Mouse (Mus musculus): ENCODE results near the gene Rab15. TPM values are rescaled to one million over a fixed set of nuclear protein-coding genes. Genes with fewer than 3 reads are reported as not detected.
A peak's percentile ranks its signal among the peaks of the same experiment; 100 is the strongest.

Gene Rab15
- total RNA-seq, 2 experiments from 2014 or later = 1.7 to 3.1 TPM

DNA sequence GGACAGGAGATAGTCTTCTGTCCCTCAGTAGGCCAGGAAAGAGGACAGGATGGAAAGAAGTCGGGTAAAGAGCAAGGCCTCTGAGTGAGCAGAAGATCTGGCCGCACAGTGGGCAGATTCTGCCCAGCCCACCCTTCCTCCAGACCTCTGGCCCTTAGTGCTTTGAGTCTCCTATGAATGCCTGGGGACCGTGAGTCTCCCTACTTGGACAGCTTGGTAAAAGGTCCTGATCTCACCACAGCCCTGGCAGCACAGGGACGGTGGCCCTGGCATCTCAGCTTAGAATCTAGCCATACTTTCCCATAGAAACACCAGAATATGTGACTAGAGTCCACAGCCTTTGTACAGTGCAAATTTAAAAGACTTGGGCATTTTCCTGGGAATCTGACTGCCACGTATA, 42.8 kb downstream of the Rab15 start:
- DNase-seq (ENCODE audit: low spot score) = no peak

DNA sequence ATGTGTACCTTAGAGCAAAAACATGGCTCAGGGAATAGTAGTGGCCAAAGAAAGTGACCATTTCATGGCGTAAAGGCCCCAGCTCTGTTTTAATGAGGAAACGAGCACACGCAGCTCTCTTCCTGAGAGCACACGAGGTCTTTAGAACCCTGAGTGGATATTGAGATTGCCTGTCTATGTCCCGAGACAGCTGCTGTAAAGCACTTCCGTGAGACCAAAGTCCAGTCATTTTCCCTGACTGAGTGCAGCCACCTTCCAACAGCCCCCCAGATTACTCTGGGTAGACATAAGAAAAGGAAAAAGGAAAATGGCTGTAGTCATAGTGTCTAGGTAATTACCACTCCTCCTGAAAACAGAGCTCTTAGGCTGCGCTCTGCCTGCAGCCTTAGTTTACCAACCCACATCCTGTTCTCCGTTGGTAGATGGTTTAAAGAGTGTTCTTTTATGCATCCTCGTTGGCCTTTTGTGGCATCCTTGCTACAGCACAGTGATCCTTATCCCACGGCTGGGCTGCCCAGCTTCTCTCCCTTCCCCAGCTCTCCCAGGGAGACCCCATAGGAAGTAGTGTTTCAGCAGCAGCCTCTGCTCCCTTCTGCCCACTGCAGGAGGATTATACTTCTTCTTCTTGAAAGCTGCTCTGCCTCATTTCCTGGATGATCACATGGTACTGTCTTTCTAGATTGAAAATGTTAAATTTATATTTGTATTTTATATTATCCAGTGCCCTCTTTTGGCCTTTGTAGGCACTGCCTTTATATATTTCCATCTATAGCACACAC, 44.2 kb downstream of the Rab15 start:
- no peak for DNase-seq (ENCODE audit: low spot score)

DNA sequence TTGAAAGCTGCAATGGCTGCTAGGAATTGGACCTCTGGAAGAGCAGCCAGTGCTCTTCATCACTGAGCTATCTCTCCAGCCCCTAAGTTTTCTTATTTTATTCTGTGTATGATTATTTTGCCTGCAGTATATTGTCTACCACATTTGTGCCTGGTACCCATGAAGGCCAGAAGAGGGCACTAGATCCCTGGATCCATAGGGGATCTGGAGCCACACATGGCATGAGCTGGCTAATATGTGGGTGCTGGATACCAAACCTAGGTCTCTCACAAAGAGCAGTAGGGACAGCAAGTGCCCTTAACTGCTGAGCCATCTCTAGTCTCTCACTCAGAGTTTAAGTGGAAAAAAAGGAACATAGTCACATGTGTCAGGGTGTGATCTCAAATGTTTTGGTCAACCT, 44.9 kb downstream of the Rab15 start:
- no peak for DNase-seq (ENCODE audit: low spot score)

DNA sequence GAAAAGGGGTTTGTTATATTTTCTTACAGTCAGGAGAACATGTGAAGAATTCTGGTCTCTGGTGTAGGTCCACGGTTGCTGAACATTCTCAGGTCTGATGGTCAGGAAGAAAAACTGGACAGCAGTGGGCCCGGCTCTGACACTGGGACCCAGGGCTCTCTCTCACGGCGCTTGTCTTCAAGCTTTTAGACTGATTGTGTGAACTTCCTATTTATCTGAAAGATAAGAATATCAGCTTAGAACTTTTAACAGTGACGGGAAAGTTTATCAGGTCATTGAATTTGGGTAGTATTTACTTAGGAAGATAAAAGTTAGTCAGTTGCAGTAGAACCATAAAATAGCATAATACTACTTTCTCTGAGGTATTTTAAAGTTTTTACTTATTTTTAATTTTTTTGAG, 45.8 kb downstream of the Rab15 start:
- no peak for DNase-seq (ENCODE audit: low spot score)

DNA sequence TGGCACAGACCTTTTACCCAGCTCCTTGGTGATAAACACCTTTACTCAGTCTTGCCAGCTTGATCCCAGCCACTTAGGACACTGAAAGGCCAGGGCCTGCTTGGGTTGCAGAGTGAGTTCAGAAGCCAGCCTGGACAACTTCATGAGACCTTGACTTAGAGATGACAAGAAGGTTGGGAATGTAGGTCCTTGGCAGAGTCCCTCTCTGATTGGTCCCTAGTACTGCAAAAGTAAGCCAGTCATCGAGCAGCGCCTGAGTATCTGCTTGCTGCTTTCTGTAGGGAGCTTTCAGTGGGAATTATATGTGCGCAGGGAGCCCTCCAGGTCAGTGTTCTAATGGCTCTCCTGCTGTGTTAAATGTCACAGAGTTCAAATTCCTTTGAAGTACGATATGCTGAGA, 47.6 kb downstream of the Rab15 start:
- no peak for DNase-seq (ENCODE audit: low spot score)

DNA sequence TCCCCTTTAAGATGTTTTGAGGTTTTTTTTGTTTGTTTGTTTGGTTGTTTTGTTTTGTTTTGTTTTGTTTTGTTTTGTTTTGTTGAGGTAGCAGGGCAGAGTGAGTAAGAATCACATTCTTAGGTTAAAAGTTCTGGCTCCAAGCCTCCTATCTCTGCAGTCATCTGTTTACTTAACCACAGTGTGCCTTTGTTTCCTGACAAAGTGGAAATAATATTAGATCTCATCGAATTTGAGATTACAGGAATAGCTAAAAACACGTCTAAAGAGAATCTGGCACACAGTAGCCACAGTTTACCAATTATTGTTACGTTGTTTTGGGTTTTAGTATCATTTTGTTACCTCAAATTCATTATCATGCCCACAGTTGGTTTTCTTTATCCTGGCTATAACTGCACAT, 48.1 kb downstream of the Rab15 start:
- no peak for DNase-seq (ENCODE audit: low spot score)

DNA sequence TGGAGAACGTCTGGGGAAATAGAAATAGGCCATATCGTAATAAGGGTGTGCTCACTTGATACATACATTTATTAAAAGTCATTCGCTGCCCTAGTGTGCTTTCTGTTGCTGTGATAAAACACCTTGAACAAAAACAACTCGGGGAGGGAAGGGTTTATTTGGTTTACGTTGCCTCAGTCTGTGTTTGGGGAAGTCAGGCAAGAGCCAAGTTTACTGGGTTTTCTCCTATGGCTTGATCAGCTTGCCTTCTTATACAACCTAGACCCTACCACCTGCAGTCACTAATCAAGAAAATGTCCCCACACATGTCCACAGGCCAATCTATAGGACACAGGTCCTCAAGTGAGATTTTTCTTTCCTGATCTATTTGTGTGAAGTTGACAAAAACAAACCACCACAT, 51.2 kb downstream of the Rab15 start:
- DNase-seq (ENCODE audit: low spot score) = no peak

DNA sequence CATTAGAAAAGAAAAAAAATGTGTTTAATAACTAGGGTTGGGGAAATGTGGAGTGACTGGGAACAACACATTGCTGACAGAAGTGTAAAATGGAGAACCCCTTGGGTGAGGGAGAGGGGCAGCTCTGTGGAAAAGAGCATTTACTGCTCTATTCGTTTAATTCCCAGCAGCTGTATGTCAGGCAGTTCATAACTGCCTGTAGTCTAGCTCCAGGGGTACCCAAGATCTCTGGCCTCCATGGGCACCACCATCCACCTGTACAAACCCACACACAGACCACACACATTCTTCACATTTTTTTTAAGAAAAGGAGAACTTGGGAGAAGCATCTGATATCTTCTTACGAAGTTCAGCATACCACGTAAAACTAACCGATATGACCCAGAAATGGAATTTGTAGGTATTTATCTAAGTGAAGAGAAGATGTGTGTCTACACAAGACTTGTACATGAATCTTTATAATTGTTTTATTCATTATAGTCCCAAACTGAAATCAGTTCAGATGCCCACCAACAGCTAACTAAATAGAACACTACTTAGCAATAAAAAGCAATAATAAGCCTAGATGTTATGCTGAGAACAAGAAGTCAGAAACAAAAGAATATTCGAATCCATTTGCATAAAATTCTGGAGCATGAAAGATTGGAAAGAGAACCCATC, 51.7 kb downstream of the Rab15 start:
- DNase-seq (ENCODE audit: low spot score) = no peak

DNA sequence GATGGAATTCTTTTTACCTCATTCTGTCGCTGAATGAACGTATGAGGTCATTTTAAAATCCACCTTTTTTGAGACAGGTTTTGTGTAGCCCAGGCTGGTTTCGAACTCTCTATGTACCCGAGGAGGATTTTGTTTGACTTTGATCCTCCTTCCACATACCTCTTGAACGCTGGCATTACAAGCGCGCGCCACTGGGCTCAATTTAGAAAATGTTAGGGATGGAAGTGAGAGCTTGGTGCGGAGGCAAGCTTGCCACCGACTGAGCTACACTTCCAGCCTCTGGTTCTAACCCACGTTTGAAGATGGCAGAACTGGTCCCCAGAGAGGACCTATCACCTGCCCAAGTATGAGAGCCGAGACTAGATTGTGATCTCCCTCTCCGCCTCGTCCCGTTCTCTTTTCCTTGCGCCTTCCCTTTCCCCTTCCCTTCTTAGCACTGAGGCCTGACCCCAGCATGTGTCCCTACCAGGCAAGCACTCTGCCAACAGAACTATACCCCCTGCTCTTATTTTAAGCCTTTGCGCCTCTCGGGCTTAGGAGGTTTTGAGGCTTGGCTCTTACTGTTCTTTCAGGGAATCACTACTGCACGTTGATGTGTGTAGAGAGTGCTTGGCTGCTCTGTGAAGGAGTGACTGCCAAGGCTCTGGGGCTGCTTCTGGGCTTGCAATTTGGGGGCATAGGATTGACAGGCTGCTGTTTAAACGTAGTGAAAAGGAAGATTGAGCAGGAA, 56.6 kb downstream of the Rab15 start:
- DNase-seq (ENCODE audit: low spot score) = no peak

DNA sequence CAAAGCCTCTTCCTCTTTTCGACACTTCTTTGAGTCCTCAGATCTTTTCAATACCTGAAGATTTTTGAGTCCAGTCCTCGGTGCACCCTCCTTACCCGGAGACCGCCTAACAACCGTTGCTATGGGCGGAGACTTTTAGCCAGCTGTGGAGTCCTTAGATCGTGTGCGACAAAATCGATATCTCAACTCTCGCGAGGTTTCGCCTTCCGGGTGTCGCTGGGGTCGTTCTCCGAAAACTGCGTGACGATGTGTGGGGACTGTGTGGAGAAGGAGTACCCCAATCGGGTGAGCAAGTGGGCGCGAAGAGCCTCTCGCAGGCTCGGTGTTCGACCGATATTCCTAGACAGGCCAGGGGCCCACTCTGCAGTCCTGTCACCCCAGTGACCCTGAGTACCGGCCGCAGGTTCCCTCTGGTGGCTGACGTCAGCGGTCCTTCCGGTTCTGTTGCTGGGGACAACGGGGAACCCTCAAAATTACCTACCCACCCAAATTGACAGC, 57.3 kb downstream of the Rab15 start, which contains the start of the genes Churc1 and Fntb:
TSS of gene Churc1 (plus strand) at position 185 of the 498 bp plus-strand sequence.
TSS of gene Fntb (plus strand) at position 236 of the 498 bp plus-strand sequence.
- DNase-seq (ENCODE audit: low spot score) = peak; percentile 94

DNA sequence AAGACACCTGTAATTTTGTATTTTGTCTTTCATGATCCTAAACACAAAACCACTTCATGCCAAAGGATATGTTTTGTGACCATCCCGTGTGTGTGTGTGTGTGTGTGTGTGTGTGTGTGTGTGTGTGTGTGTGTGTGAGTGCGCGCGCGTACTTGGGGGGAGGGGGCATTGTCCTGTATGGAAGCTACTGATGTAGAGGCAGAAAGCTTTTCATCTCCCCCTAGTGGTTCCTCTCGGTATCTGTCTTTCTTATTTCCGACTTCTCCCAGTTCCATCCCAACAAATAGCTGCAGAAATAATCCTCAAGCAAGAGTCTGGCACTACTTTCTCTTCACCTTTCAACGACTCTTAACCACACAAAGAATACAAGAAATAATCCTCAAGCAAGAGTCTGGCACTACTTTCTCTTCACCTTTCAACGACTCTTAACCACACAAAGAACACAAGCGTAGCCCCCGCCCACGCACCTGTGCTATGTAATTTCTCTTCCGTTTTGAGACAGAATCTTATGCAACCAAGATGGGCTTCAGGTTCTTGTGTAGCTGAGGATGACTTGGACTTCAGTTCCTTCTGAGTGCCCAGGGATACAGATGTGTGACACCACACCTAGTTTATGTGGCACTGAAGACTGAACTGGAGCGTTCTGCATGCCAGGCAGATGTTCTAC, 69.9 kb downstream of the Rab15 start:
- DNase-seq (ENCODE audit: low spot score) = peak; percentile 36

DNA sequence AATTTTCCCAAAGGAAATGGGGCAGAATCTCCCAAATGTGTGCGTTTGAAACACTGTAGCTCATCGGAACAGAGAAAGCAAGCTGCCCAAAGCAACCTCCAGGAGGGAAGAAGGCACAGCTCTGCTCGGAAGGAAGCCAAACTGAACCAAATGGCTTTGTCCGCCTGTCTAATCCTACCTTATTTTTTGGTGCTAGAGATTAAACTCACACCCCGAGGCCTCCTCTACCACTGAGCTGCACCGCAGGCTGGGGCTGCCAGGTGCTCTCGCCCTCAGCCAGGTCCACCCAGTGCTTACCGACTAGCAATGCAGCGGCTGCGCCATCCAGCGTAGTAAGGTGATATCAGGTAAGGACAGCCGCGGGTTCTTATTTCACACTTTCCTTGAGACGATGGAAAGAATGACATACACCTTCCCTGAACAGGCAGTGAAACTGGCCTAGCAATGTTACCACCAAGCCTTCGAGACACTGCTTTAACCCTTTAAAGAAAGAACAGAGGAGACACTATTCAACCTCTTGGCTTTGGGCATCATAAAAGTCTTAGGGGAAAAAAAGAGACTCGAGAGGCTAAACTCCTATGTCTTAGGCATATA, 71.7 kb downstream of the Rab15 start:
- no peak for DNase-seq (ENCODE audit: low spot score)

Other genes starting within 250 kb of the Rab15 start
- gene Sptb, start 112.4 kb downstream of the Rab15 start, total RNA-seq (2021) = 100 to 1,000 TPM; 158 to 172 TPM
- gene Churc1, start 57.4 kb downstream of the Rab15 start, total RNA-seq (2021) = 10 to 100 TPM; 56.7 to 60.1 TPM
- gene Fntb, start 57.3 kb downstream of the Rab15 start, total RNA-seq (2021) = 10 to 100 TPM; 11.7 to 12.1 TPM
- not detected for gene Gpx2, start 27.4 kb downstream of the Rab15 start, total RNA-seq (2021)
- gene Max, start 139.3 kb upstream of the Rab15 start, total RNA-seq (2021) = 10 to 100 TPM; 30.1 to 36.7 TPM

All from gastrocnemius, adult 18-20 months (tissue).